ENCODE assay signal across 8 mouse cellular contexts in the genomic region with DNA sequence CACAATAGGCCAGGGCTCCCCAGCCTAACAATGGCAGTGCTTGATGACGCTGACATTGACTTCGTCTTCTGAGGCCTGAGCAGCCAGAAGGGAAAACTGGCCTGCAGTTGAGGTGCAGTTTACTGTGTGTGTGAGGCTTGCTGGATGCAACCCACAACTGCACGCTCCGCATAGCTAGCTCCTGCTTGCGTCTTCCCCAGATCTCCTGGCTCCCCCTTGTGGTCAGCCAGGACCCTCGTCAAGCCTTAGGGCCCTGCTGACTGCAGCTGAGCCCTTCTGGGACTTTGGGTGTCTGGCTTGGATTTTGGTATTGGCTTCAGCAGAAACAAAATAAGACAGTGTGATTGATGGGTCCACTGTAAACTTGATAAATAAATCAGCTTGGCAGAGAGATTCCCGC.
DNase-seq lines count a peak whose midpoint lies in the region; ATAC-seq and TF ChIP-seq lines count a peak whose summit lies in the region.

No protein-coding gene starts in this region.

- H3K9me3 ChIP-seq in E14TG2a.4 (ENCODE audit: low read length) = no peaks in the 10 kb centered on the region
- H3K9me3 ChIP-seq in embryonic facial prominence, embryonic 14.5 days (ENCODE audit: control insufficient read depth, low read length) = no peaks in the 10 kb centered on the region
- no peaks in the 10 kb centered on the region for H3K9me3 ChIP-seq in heart, postnatal 0 days (replicated peaks; ENCODE audit: control insufficient read depth, low read length)

- TF ChIP-seq EP300 in heart, postnatal 0 days (IDR thresholded peaks at IDR 0.05; ENCODE audit: low read depth) = no peak

- no peaks in the 10 kb centered on the region for H3K36me3 ChIP-seq in E14TG2a.4 (ENCODE audit: insufficient read depth, low read length)
- H3K36me3 ChIP-seq in embryonic facial prominence, embryonic 14.5 days (ENCODE audit: control insufficient read depth, insufficient read depth, low read length) = no peaks in the 10 kb centered on the region
- no peaks in the 10 kb centered on the region for H3K36me3 ChIP-seq in heart, postnatal 0 days (replicated peaks; ENCODE audit: control insufficient read depth, insufficient read depth, low read length)

- peak; percentile 88 for ATAC-seq in embryonic facial prominence, embryonic 14.5 days (ENCODE audit: low read depth)
- ATAC-seq in heart, postnatal 0 days (ENCODE audit: insufficient read depth, low read depth) = peak; percentile 71

- H3K4me1 ChIP-seq in E14TG2a.4 (replicated peaks; ENCODE audit: low read depth, low read length) = peaks cover 35% of the 10 kb centered on the region
- H3K4me1 ChIP-seq in embryonic facial prominence, embryonic 14.5 days (ENCODE audit: control insufficient read depth, insufficient read depth, low read length) = no peaks in the 10 kb centered on the region; the same call in 1 of the 2 replicates
- H3K4me1 ChIP-seq in heart, postnatal 0 days (ENCODE audit: control insufficient read depth, insufficient read depth) = no peaks in the 10 kb centered on the region

- peak; percentile 69 for TF ChIP-seq CTCF in E14TG2a.4 (conservative IDR thresholded peaks at IDR 0.05; ENCODE audit: low read length)
- TF ChIP-seq CTCF in heart, postnatal 0 days (IDR thresholded peaks at IDR 0.05; ENCODE audit: low read depth) = peak; percentile 94
- peak; percentile 94 for TF ChIP-seq CTCF in layer of hippocampus, adult 2 months (conservative IDR thresholded peaks at IDR 0.05)

- H3K9ac ChIP-seq in embryonic facial prominence, embryonic 14.5 days (ENCODE audit: low read depth, low read length) = no peak overlapping the region
- H3K9ac ChIP-seq in heart, postnatal 0 days (replicated peaks; ENCODE audit: low read depth, low read length) = no peak overlapping the region

- no peak overlapping the region for H3K4me3 ChIP-seq in E14TG2a.4 (replicated peaks; ENCODE audit: low read length)
- no peak overlapping the region for H3K4me3 ChIP-seq in embryonic facial prominence, embryonic 14.5 days (ENCODE audit: low read depth, low read length)
- H3K4me3 ChIP-seq in heart, postnatal 0 days (ENCODE audit: low read depth, low read length) = no peak overlapping the region
- H3K4me3 ChIP-seq in layer of hippocampus, adult 2 months = no peak overlapping the region

- no peak overlapping the region for H3K4me2 ChIP-seq in embryonic facial prominence, embryonic 14.5 days (ENCODE audit: low read depth, low read length)
- H3K4me2 ChIP-seq in heart, postnatal 0 days (ENCODE audit: low read depth, low read length) = no peak overlapping the region

- no peak overlapping the region for H3K27ac ChIP-seq in embryonic facial prominence, embryonic 14.5 days (replicated peaks; ENCODE audit: low read depth, low read length)
- H3K27ac ChIP-seq in heart, postnatal 0 days (ENCODE audit: low read depth) = no peak overlapping the region
- no peak overlapping the region for H3K27ac ChIP-seq in layer of hippocampus, adult 2 months

- H3K27me3 ChIP-seq in E14TG2a.4 (ENCODE audit: insufficient read depth, low read length) = peaks cover 34% of the 10 kb centered on the region
- peaks cover 14% of the 10 kb centered on the region for H3K27me3 ChIP-seq in embryonic facial prominence, embryonic 14.5 days (replicated peaks; ENCODE audit: control insufficient read depth, insufficient read depth, low read length)
- peaks cover 36% of the 10 kb centered on the region for H3K27me3 ChIP-seq in heart, postnatal 0 days (ENCODE audit: control insufficient read depth, insufficient read depth, low read length)

- WGBS in embryonic facial prominence, embryonic 14.5 days = 15% methylated on average over 7 of the region's 7 CpGs
- 8% methylated on average over 7 of the region's 7 CpGs for WGBS in heart, postnatal 0 days

- peak; percentile 37 to 56 for DNase-seq in adrenal gland, postnatal 4 days (ENCODE audit: low spot score in 2 of 2)
- peak; percentile 87 for DNase-seq in embryonic facial prominence, embryonic 14.5 days (ENCODE audit: low spot score)
- peak; percentile 67 for DNase-seq in heart, postnatal 0 days (ENCODE audit: low spot score)
- DNase-seq in layer of hippocampus, adult 2 months (ENCODE audit: low spot score in 2 of 2) = peak; percentile 69 to 81
- DNase-seq in lung, postnatal 10 days = peak; percentile 89
- peak; percentile 83 for DNase-seq in retina, postnatal 1 day
- DNase-seq in thymus, postnatal 25 days = peak; percentile 67
